Mouse (Mus musculus) T-helper 2 cell (primary cell): ENCODE data around the gene Slc13a3.

Source experiments
- in situ Hi-C: fragments of 300-600 bp; cut with MboI, MseI; formaldehyde crosslinking; loops from one replicate; pipeline ENCODE4 v1.15.1; 2025; ENCODE audit warnings: high pct_unique_total_duplicates

The Slc13a3 gene

DNA sequence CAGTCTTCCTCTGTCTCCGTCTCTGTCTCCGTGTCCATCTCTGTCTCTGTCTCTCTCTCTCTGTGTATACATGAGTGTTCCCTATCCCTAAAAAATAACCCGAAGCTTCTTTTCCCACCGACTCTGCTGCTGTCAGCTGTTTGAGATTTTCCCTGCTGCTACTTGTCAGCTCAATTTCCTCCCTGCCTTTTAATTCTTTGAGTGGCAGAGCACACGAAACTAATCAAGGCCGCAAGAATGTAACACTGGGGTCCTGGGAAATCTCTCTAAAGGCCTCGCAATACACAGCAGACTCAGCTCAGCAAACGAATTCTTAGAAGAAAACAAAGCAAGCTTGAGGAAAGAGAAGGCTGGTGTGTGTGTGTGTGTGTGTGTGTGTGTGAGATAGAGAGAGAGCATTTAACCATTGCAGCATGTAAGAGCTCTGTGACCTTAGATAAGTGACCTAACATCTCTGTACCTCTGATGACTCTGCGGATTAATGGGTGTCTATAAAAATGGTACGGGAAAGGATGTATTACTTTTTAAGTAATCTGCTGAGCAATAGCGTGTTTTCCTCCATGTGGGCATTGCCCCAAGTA lies 57.8 kb downstream of the Slc13a3 start:
- in situ Hi-C loops, result no loop called here

GRCm38 (mm10) chr2:165414321-165414720 lies 58.7 kb downstream of the Slc13a3 start:
- in situ Hi-C loops, result no loop called here

DNA sequence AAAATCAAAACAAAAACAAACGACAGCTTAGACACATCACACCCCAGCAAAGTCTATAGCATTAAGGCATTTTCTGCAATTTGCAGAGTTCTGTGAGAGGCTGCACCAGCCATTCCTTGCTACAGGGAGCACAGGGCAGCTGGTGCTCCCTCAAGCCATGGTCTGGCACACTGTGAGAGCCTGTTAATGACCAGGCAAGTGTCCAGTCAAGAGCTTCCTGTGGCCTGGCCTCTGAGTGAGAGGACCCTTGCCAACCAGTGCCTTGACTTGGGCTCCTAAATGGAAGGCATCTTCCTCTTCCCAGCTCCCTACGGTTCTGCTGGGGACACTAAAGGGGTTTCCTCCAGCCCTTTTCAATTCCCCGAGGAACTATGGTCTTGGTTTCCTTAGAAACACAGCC lies 59.1 kb downstream of the Slc13a3 start:
- in situ Hi-C loops, result no loop called here

DNA sequence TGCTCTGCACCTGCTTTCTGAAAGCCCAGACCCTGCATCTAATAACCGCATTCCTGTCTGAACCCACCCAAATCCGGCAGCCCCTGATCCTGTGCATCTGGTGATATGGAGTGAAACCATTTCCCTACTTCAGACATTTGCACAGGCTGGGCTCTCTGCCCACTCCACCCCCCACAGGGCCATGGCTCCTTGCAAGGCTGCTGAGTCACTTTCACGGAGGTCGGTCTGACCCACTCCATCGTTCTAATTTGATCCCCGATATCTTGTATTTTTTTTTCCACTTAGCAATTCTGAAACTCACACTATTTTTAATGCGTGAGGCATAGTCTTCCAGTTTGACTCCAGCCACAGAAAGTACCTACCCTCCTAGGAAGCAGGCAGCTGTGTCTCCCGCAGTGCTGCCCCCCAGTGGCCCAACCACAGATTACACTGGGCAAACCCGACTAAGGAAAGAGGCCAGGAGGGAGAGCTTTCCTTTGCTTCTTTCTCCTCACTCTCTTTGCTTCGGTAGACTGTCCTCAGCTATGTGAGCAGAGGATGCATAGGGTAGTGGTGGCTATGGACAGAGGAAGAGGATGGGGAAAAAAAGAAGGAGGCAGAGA lies 65.2 kb downstream of the Slc13a3 start:
- in situ Hi-C loops, result no loop called here

DNA sequence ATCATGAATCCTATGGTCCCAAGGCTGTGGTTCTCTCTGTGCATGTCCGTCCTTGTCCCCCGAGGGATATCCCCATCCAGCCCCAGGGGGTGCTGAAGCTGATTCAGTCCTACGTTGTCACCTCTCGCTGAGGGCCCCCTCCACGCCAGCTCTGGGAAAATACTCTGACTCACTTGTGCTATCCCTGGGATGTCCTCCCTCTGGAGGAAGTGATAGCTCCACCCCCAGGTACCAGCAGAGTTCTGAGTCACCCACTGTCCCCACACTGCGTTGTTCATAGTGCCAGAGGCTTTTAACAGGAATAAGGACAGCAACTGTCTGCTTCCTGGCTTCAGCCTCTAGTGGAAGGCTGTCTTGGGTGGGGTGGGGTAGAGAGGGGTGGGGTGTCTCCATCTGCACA lies 67.7 kb downstream of the Slc13a3 start:
- in situ Hi-C loops, result no loop called here

GRCm38 (mm10) chr2:165404951-165405350 lies 68.1 kb downstream of the Slc13a3 start:
- in situ Hi-C loops, result no loop called here

- in situ Hi-C loops, result no loop called here
Measured at GRCm38 (mm10) chr2:165398164-165398785, 74.8 kb downstream of the Slc13a3 start.

- in situ Hi-C loops, result no loop called here
Measured at GRCm38 (mm10) chr2:165397502-165398163, 75.4 kb downstream of the Slc13a3 start.

DNA sequence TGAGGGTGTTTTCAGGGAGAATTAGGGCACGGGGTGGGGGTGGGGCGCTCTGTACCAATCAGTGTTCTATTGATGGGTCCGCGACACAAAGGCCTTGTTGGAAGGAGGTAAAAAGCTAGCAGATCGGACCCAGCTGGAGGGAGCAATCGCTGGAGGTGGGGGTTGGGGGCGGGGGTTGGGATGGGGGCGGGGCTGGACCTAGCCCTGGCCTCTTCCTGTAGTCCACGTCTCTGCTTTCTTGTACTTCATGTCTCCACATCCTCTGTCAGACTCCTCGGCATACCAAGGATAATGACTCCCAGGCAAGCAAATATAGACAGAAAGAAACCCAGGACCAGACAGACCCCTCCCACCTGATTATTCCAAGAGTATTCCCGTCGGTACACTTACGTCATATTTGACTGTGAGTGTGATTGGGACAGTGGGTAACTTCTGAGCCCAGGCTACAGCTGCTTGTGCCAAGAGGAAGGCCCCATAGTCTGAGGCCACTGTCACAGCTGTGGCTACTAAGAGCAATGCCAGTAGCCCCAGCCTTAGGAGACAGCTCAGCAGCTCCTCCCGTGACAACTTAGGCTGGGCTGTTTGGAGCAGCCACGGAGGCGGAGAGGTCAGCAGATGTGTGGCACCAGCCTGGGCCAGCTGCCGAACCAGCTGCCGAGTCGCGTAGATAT lies 76.1 kb downstream of the Slc13a3 start:
- in situ Hi-C loops, result no loop called here

DNA sequence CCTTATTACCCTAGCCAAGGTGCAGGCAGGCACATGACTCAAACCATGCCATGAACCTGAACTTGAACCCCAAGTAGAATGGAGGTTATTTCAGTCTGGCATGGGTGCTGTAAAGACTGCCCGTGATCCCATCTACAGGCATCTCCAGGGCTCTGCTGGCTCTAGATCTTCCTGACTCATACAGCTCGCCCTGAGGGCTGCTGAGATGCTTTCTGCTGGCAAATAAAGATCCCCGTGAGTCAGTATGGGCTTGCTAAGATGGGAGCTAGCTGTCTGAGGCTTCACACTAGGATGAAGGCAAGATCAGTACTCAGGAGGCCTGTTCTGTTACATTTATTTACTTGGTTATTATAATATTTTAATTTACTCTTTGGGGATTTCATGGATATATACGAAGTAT lies 80.9 kb downstream of the Slc13a3 start:
- in situ Hi-C loops, result no loop called here

DNA sequence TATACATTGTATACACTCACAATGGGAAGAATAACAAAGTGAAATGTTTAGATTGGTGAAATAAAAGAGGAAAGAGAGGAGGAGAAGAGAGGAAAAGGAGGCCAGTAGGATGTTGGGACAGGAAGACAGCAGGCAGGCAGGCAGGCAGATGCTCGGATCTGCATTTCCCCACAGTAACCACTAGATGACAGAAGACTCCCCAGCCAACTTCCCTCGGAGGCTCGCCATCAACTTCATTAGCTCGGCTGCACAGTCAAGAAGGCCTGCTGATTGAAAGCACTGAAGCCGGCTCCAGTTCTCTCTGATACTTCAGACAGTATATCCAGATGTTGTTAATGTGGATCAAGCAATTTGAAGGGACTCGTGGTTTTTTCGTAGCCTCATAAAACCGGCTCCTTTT lies 81.5 kb downstream of the Slc13a3 start:
- in situ Hi-C loops, result no loop called here

- in situ Hi-C loops, result no loop called here
Measured at GRCm38 (mm10) chr2:165389299-165389952, 83.6 kb downstream of the Slc13a3 start.

DNA sequence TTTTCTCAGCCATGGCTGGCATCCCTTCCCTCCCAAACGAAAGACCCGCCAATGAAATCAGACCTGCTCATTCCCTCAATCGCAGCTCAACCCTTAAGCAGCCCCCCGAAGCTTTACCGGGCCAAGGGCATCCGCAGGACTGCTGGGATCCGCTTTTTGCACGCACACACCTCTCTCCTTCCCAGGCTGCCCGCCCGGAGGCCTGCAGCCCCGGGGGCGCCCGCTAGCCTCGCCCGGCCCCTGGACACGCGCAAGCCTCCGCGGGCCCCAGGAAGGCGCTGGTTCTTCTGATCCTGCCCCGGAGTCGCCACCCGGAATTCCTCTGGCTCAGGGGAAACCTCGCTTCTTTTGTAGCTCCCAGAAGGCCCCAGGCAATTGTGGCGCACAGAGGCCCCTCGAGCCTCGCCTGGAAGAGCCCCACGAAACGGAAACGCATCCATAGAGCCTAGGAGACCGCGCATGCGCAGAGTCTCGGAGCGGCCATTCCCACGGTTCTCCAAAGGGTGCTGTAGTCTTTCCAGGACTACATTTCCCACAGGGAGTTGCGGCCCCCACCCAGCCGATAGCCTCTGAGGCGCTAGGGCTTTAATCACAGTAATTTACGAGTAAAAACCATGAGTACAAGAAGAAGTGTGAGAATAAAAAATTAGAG lies 85.1 kb downstream of the Slc13a3 start, which contains the start of gene Zfp334:
TSS of gene Zfp334 (minus strand) at position 416 of the 652 bp plus-strand sequence.
- in situ Hi-C loops, result no loop called here

GRCm38 (mm10) chr2:165387370-165387769 lies 85.7 kb downstream of the Slc13a3 start:
- in situ Hi-C loops, result no loop called here

- in situ Hi-C loops, result no loop called here
Measured at GRCm38 (mm10) chr2:165380050-165380449, 93.0 kb downstream of the Slc13a3 start.

DNA sequence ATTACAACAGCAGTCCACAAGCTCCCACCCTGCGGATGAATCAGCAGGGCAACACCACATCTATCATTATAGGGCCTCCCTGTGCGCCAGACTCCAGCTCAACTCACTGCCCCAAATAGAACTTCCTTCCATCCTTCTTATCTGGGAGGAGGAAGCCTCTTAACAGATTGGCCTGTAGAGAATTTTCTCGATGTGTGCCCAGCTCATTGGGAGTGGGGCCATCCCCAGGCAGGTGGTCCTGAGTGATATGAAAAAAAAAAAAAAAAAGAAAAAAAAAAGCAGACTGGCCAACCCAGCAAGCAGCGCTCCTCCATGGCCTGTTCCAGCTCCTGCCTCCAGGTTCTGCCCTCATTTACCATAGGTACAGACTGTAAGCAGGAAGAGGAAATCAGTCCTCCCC lies 97.0 kb downstream of the Slc13a3 start:
- in situ Hi-C loops, result loop anchor here (10.0 kb wide), 1 partner anchor 1071 kb away; no protein-coding TSS in a partner anchor

DNA sequence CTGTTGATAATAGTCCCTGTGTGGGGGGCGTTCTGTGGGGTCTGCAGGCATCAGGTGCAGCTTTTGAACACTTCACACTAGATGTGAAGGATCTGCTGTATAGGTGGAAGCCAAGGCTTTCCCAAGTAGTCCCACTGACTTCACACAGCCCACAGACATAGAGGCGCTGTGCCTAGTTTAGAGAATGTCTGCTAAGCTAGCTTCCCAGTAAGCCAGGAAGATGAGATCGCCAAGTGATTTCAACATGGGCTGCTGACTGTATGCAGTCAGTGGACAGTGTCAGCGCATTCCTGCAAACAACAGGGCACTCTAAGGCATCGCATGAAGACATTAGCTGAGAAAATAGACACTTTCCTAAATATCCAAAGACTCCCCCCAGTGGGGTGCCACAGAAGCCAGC lies 97.6 kb downstream of the Slc13a3 start:
- in situ Hi-C loops, result loop anchor here (10.0 kb wide), 1 partner anchor 1071 kb away; no protein-coding TSS in a partner anchor

GRCm38 (mm10) chr2:165371066-165371465 lies 102.0 kb downstream of the Slc13a3 start:
- in situ Hi-C loops, result loop anchor here (10.0 kb wide), 1 partner anchor 1066 kb away; no protein-coding TSS in a partner anchor

- in situ Hi-C loops, result loop anchor here (10.0 kb wide), 1 partner anchor 1066 kb away; no protein-coding TSS in a partner anchor
Measured at GRCm38 (mm10) chr2:165370348-165370747, 102.7 kb downstream of the Slc13a3 start.

GRCm38 (mm10) chr2:165368496-165368895 lies 104.5 kb downstream of the Slc13a3 start, which contains the start of gene Zfp663:
TSS of gene Zfp663 (minus strand) at chr2:165368729.
- in situ Hi-C loops, result no loop called here
